Mouse (Mus musculus): ENCODE data around the gene Cldn13.
"Not testable (repeated sequence)": the region's sequence is repeated elsewhere in the genome, so short reads cannot be mapped to it uniquely, and the experiment has no call there.

Gene Cldn13

GRCm38 (mm10) chr5:134934666-134935065, 19.3 kb upstream of the Cldn13 start:
- intact Hi-C loops (cut with DNase I): no loop called here

- intact Hi-C loops (cut with DNase I): not testable (repeated sequence)
These were observed 18.4 kb upstream of the Cldn13 start for GRCm38 (mm10) chr5:134933686-134934085.

GRCm38 (mm10) chr5:134933281-134933680, 18.0 kb upstream of the Cldn13 start:
- intact Hi-C loops (cut with DNase I): no loop called here

DNA sequence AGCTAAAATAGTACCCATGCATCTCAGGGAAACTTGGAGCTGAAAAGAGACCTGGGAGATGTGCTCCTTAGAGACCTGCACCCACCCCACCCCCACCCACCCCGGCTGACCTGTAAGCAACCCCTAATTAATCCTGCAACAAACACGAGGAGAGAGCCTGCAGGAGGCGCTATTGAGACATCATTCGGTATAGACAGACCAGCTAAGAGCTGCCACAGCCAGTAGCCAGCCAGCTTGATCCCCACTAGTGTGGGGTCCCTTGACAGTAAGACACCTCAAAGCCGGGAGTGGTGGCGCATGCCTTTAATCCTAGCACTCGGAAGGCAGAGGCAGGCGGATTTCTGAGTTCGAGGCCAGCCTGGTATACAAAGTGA, 17.6 kb upstream of the Cldn13 start:
- intact Hi-C loops (cut with DNase I): loop anchor here (1.0 kb wide), 1 partner anchor 32 kb away; no protein-coding TSS in a partner anchor

- intact Hi-C loops (cut with DNase I): loop anchor here (1.0 kb wide), 1 partner anchor 33 kb away; no protein-coding TSS in a partner anchor
These were observed 17.0 kb upstream of the Cldn13 start, which contains the start of gene Mettl27 for GRCm38 (mm10) chr5:134932179-134932902. Gene Mettl27 (plus strand): TSS chr5:134932368.

DNA sequence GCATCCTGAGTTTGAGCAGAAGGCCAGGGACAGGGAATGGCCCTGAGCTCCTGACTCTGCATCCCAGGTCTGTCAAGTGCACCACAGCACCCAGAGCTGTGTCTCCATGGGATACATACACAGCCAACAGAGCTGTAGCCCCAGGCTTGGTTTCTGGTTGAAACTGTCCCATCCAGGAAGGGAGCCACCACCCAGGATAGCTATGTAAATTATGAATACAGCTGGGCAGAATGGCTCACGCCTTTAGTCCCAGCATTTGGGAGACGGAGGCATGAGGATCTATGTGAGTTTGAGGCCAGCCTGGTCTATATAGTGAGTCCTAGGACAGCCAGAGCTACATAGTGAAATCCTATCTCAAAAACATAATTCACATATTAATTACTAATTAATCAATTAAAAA, 14.7 kb upstream of the Cldn13 start:
- intact Hi-C loops (cut with DNase I): no loop called here

- intact Hi-C loops (cut with DNase I): no loop called here
These were observed 11.4 kb upstream of the Cldn13 start for GRCm38 (mm10) chr5:134926726-134927125.

DNA sequence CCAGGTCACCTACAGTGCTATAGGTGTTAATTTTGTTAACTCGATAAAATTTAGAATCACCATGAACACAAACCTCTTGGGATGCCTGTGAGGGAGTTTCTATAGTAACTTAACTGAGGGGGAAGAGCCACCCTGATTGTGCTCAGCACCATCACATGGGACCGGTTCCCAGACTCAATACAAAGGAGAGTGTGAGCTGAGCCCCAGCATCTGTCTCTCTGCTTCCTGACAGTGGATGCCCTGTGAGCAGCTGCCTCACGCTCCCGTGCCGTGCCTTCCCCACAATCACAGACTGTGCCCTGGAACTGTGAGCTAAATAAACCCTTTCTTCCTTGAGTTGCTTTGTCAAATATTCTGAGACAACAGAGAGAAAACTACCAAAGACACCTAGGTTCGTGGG, 7.8 kb upstream of the Cldn13 start:
- intact Hi-C loops (cut with DNase I): no loop called here

DNA sequence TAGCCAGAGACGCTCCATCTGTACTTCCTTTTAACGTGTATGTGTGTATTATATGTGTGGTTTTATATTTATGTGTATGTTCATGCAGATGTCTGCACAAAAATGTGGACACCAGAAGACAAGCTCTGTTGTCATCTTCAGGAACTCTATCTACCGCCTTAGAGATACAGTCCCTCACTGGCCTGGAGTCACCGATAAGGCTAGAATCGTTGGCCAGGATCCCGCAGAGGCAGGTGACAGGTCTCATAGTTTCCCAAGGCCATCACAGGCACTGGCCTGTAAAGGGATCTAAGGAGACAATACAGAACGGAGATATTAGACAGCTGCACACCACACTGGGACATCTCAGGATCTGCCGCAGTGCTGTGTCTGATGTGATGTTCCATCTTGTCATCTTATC, 5.8 kb upstream of the Cldn13 start:
- intact Hi-C loops (cut with DNase I): no loop called here

DNA sequence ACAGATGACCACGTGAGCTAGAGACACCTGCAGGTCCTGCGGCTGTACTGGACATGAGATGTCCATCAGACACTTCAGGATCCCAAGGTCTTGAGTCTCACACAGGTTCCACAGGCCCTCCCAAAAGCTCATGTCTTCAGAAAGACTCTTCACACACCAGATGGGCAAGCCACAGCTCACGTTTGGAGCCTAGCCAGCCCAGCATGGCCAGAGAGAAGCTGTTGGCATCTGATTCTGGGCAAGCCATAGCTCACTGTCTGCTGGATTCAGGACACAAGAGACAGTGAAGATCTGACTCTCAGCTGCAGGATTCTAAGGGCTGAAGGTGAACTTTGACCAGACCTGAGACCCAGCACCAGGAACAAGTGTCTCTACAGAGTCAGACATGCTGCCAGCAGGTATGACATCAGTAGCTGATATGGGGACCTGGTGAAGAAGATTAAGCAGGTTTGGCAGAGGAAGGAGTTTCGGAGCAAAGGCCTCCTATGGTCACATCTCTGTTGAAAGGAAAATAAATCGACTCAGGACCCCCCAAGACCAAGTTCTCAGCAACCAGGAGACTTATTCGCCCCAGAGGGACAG, 4.9 kb upstream of the Cldn13 start:
- intact Hi-C loops (cut with DNase I): no loop called here

- intact Hi-C loops (cut with DNase I): no loop called here
These were observed 3.8 kb upstream of the Cldn13 start for GRCm38 (mm10) chr5:134919097-134919496.

DNA sequence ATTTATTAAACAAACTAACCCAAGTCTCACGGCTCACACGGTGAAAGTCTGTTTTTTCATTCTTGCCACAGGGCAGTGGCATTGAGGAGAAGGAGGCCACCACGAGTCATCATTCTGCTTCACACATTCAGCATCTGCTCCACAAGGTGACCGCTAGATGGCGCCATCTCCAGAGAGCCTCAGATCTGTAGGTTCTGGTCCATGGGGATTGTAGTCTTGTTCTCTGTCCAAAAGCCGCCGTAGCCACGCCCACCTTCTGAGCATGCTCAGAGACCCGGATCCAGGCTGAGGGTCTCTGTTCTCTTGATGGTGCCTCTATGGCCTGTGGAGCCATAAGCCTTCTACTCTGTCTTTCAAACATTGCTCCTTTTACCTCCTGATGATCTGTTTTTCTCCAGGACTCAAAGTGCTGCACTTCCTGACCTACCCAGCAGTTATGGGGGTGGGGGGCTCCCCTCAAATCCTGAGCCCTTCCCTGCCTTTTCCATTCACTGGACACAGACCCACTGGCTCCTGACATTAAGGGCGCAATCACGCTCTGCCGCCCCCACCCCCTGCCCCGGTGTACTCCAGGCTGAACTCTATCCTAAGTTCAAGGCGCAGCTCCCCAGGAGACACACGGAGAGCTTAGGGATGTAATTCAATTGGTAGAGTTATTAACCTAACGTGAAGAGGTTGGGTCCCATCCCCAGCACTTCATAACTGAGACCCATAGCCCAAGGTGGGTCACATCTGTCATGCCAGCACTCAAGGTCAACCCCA, 2.9 kb upstream of the Cldn13 start:
- intact Hi-C loops (cut with DNase I): no loop called here

DNA sequence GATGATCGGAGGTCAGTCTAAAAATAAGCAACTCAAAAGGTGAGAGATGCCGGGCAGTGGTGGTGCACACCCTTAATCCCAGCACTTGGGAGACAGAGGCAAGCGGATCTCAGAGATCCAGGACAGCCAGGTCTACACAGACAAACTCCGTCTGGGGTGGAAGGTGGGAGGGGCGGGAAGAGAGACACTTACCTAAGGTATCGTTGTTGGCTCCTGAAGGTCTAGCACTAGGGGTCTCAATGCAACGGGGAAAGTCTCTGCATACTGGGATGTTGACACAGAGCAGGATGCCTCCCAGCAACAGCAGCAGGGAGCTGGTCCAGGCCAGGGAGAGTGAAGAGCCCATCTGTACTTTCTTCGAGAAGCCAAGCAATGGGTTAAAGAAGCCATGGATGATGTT, 816 bp downstream of the Cldn13 start:
- intact Hi-C loops (cut with DNase I): no loop called here

- intact Hi-C loops (cut with DNase I): no loop called here
These were observed 1.6 kb downstream of the Cldn13 start for GRCm38 (mm10) chr5:134913753-134914152.

DNA sequence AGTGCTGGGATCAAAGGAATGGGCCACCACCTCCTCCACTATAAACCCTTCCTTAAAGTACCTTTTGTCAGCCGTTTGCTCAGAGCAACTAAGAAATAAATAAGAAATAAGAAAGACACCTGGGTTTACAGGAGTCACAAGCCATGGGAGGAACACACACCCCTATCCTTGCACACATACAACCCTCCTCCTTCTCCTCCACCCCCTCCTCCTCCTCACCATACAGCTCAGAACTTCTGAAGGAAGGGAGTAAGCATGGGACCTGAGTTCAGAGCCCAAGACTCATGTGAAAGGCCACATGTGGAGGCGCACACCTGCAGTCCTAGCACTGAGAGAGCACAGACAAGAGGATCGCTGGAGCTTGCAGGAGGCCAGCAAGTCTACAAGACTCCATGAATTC, 2.0 kb downstream of the Cldn13 start:
- intact Hi-C loops (cut with DNase I): no loop called here

- intact Hi-C loops (cut with DNase I): no loop called here
These were observed 3.4 kb downstream of the Cldn13 start for GRCm38 (mm10) chr5:134911901-134912300.

GRCm38 (mm10) chr5:134907135-134907534, 8.2 kb downstream of the Cldn13 start:
- intact Hi-C loops (cut with DNase I): loop anchor here (1.0 kb wide), 1 partner anchor 58 kb away; no protein-coding TSS in a partner anchor

- intact Hi-C loops (cut with DNase I): loop anchor here (1.0 kb wide), 1 partner anchor 59 kb away; no protein-coding TSS in a partner anchor
These were observed 8.7 kb downstream of the Cldn13 start, which contains the start of gene Tmem270 for GRCm38 (mm10) chr5:134906633-134907032. Gene Tmem270 (minus strand): TSS chr5:134906733.

DNA sequence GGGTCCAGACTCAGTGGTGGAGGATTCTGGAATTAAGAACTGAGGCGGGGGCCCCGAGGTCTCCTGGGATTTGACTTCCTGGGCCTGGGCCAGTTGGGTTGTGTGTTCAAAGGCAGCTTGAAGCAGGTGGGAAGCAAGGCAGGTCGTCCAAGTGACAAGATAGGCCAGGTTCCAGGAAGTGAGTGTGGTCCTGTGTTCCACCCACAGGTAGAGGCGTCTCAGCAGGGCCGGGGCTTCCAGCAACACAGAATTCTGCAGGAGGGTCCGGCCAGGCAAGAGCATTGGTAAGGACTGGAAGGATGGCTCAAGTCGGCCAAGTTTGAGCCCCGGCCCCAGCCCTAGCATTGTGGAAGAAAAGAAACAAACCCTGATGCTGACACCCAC, 13.7 kb downstream of the Cldn13 start:
- intact Hi-C loops (cut with DNase I): loop anchor here (1.0 kb wide), 1 partner anchor 153 kb away; no protein-coding TSS in a partner anchor

GRCm38 (mm10) chr5:134901012-134901643, 14.2 kb downstream of the Cldn13 start:
- intact Hi-C loops (cut with DNase I): loop anchor here (1.0 kb wide), 1 partner anchor 153 kb away; no protein-coding TSS in a partner anchor

GRCm38 (mm10) chr5:134897596-134897995, 17.7 kb downstream of the Cldn13 start:
- intact Hi-C loops (cut with DNase I): loop anchor here (10.0 kb wide), 1 partner anchor 403 kb away; no protein-coding TSS in a partner anchor

All from adrenal gland (tissue).